Mouse (Mus musculus) CH12.LX (cell line): ENCODE data around the gene Dhcr24.

Experiments used
- CHD2 ChIP-seq: IDR thresholded peaks from 2 replicates; pipeline ENCODE4 v1.6.1; 2011; ENCODE audit warnings: low read length, improper control_type of control experiment
- CTCF ChIP-seq, 2 experiments: IDR thresholded peaks in 1 of 2; conservative IDR thresholded peaks in 1 of 2; 2 replicates each; pipeline ENCODE4 v1.5.1; 2011 to 2012; ENCODE audit warnings: low read depth in 2 of 2, low read length in 2 of 2, improper control_type of control experiment in 1 of 2, inconsistent platforms in 1 of 2, mild to moderate bottlenecking in 1 of 2, moderate library complexity in 1 of 2
- JUND ChIP-seq: conservative IDR thresholded peaks from 2 replicates; pipeline ENCODE4 v1.6.1; 2011; ENCODE audit warnings: low read depth, low read length, improper control_type of control experiment
- KAT2A ChIP-seq: IDR thresholded peaks from 2 replicates; pipeline ENCODE4 v1.6.1; 2012; ENCODE audit warnings: low read length, improper control_type of control experiment, inconsistent platforms; ENCODE audit not compliant: insufficient replicate concordance
- NELFE ChIP-seq: IDR thresholded peaks from 2 replicates; pipeline ENCODE4 v1.6.1; 2011; ENCODE audit warnings: low read depth, low read length, improper control_type of control experiment
- NRF1 ChIP-seq: IDR thresholded peaks from 2 replicates; pipeline ENCODE4 v1.6.1; 2014; ENCODE audit warnings: low read depth, mild to moderate bottlenecking, inconsistent platforms, low read length, improper control_type of control experiment, moderate library complexity
- PAX5 ChIP-seq: IDR thresholded peaks from 2 replicates; pipeline ENCODE4 v1.6.1; 2012; ENCODE audit warnings: low read length, inconsistent platforms, mixed read lengths
- POLR2A ChIP-seq: IDR thresholded peaks from 2 replicates; pipeline ENCODE4 v1.6.1; 2011; ENCODE audit warnings: low read depth, mild to moderate bottlenecking, improper control_type of control experiment, low read length
- POLR2AphosphoS2 ChIP-seq: IDR thresholded peaks from 2 replicates; pipeline ENCODE4 v1.6.1; 2011; ENCODE audit warnings: low read depth, low read length, improper control_type of control experiment
- RAD21 ChIP-seq: IDR thresholded peaks from 2 replicates; pipeline ENCODE4 v1.6.1; 2011; ENCODE audit warnings: low read depth, mild to moderate bottlenecking, low read length, improper control_type of control experiment, moderate library complexity
- TCF12 ChIP-seq: IDR thresholded peaks from 2 replicates; pipeline ENCODE4 v1.6.1; 2014; ENCODE audit warnings: low read depth, mild to moderate bottlenecking, inconsistent platforms, low read length, improper control_type of control experiment

- TF ChIP-seq POLR2A: no peak
- no peak for TF ChIP-seq POLR2AphosphoS2
- TF ChIP-seq NRF1: no peak
- TF ChIP-seq NELFE: no peak
- no peak for TF ChIP-seq RAD21
- TF ChIP-seq JUND: no peak
- TF ChIP-seq PAX5: no peak
- TF ChIP-seq CTCF (conservative IDR thresholded peaks at IDR 0.05 in 1 of 2, IDR thresholded peaks at IDR 0.05 in 1 of 2; ENCODE audit: low read depth in 2 of 2, low read length in 2 of 2): no peak
- TF ChIP-seq KAT2A: no peak
- TF ChIP-seq TCF12: no peak
- TF ChIP-seq CHD2: no peak
Measured at GRCm38 (mm10) chr4:106614881-106615280, 54.0 kb downstream of the Dhcr24 start.
